Mouse (Mus musculus): ENCODE measurements around the gene Slc35f1.

DNA sequence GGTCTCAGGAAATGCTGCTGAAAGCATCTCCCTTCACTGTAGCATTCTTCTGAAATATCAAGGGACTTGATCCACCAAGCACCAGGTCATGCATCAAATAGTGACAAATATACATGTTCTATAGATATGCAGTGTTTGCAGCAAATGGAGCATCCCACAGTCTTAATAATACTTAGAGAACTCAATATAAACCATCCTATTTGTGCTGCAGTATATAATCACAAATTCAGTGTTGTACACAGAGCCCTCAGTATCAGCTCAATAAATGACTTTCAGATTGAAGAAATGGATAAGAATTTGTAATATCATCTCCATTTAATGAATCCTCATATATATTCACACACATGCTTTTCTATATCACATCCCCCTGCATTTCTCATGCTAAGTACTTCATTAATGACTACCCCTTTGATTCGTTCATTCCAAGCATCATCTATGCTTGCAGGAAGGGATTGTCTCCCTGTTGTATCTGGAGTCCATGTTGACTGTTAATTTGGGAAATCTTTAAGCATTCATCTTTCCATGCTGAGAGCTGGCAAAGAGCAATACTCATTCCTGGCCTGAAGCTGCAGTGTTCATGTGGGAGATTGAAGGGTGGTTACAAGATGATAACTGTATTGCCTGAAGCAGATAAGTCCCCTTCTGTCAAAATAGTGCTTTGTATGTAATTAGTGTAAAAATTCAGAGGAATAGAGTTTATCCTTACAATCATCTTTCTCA lies 249.9 kb downstream of the Slc35f1 start:
- TF ChIP-seq CTCF (IDR thresholded peaks at IDR 0.05; ENCODE audit: insufficient read depth, low read depth, low read length) = no peak
- no peak for TF ChIP-seq POLR2A (IDR thresholded peaks at IDR 0.05; ENCODE audit: insufficient read depth, low read depth, low read length)
